Mouse (Mus musculus): ENCODE results near the gene Zbtb17. TPM values are rescaled to one million over a fixed set of nuclear protein-coding genes. Genes with fewer than 3 reads are reported as not detected.
A peak's percentile ranks its signal among the peaks of the same experiment; 100 is the strongest.

The Zbtb17 gene
- polyA plus RNA-seq, 1 experiment from 2014 or later = 8.5 TPM

DNA sequence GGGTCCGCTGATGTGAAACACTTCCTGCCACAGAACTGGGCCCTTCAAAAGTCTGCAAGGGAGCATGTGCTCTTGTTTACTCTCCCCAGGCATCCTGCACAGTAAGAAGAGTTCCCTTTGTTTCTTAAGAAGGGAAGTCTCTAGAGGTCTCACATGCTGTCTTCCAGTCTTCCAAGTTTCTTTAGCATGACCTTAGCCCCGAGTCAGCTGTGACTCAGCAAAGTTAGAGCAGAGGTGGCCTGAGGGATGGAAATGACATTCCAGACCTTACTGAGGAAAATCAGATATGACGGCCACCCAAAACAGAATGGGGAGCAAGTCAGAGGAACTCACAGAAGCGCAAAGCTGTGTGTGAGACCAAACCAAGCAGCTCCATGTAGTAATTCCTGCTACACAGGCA, 56.2 kb downstream of the Zbtb17 start:
- Histone ChIP-seq H3K27me3 (no peaks in the 10 kb centered on the region), H3K4me1 (replicated peaks) (peaks cover 2% of the 10 kb centered on the region; the same call in 1 of the 2 replicates), H3K36me3 (replicated peaks) (peaks cover 16% of the 10 kb centered on the region), H3K9me3 (replicated peaks) (no peaks in the 10 kb centered on the region), H3K4me3 (replicated peaks) (no peak overlapping the region), H3K27ac (replicated peaks) (no peak overlapping the region), H3K9ac (no peak overlapping the region), H3K4me2 (no peak overlapping the region)
- WGBS (ENCODE audit: insufficient replicate concordance) = 69% methylated on average over 4 of the region's 4 CpGs
- ATAC-seq (ENCODE audit: insufficient read depth) = no peak

DNA sequence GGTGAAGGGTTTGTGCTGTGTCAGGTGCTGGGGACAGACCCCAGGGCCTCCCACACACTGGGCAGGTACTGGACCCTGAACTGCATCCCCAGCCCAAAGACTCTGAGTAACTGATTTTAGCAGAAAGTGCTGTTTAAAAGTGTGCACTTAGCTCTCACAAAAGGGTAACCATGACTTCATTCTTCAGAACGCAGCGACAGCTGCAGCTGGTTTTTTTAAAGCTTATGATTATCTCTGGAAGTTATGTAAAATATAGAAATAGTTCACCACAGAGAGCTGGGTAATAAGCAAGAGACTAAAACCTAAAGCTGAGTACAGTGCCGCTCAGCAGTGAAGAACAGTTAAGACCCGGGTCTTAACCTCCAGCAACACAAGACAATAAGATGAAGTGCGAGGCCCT, 56.6 kb downstream of the Zbtb17 start:
- peaks cover 6% of the 10 kb centered on the region; the same call in 1 of the 2 replicates for H3K4me1 ChIP-seq (replicated peaks)
- no peak overlapping the region for H3K27ac ChIP-seq (replicated peaks)
- H3K4me2 ChIP-seq = no peak overlapping the region
- WGBS (ENCODE audit: insufficient replicate concordance) = 76% methylated on average over 5 of the region's 5 CpGs
- ATAC-seq (ENCODE audit: insufficient read depth) = no peak
- no peaks in the 10 kb centered on the region for H3K27me3 ChIP-seq
- no peaks in the 10 kb centered on the region for H3K9me3 ChIP-seq (replicated peaks)
- no peak overlapping the region for H3K4me3 ChIP-seq (replicated peaks)
- no peak overlapping the region for H3K9ac ChIP-seq
- H3K36me3 ChIP-seq (replicated peaks) = peaks cover 13% of the 10 kb centered on the region

DNA sequence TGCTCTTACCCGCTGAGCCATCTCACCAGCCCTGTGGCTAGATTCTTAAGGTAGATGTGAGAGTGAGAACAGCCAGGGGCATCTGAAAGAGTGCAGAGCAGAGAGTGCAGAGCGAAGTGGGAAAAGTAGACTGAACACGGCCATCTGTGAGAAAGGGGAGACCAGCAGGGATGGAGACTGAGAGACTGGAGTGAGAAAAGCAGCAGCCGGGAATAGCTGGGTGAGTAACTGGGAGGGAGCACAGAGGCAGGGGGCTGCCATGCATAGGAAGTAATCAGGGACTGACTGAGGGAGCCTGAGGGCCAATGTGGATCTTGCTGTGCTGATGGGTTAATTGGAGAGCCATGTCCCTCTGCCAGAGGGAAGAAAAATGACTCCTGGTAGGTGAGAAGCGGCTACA, 58.3 kb downstream of the Zbtb17 start:
- Histone ChIP-seq H3K27ac (replicated peaks) (no peak overlapping the region), H3K4me3 (replicated peaks) (no peak overlapping the region), H3K4me1 (replicated peaks) (peaks cover 20% of the 10 kb centered on the region), H3K4me2 (no peak overlapping the region), H3K9ac (no peak overlapping the region), H3K9me3 (replicated peaks) (no peaks in the 10 kb centered on the region), H3K36me3 (replicated peaks) (peaks cover 13% of the 10 kb centered on the region), H3K27me3 (no peaks in the 10 kb centered on the region)
- no peak for ATAC-seq (ENCODE audit: insufficient read depth)
- whole genome bisulfite sequencing (ENCODE audit: insufficient replicate concordance) = 88% methylated on average over 5 of the region's 5 CpGs

DNA sequence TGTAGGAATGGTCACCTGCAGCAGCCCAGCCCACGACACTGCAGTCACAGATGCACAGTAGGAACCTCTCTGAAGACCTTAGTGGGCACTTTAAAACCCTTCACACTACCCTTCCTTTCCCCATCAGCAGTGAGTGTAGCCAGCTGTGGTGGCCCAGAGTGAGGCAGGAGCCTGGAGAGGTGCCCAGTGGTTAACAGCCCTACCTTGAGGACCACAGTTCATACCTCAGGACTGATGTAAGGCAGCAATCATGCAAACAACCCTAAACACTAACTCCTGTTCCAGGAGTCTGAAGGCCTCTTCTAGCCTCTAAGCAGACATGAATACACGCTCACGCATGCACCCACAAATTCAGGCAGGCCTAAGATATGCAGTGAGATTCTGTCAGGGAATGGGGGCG, 60.0 kb downstream of the Zbtb17 start:
- WGBS (ENCODE audit: insufficient replicate concordance) = 89% methylated on average over 4 of the region's 4 CpGs
- Histone ChIP-seq H3K4me2 (no peak overlapping the region), H3K4me3 (replicated peaks) (no peak overlapping the region), H3K4me1 (replicated peaks) (peaks cover 22% of the 10 kb centered on the region), H3K27ac (replicated peaks) (no peak overlapping the region), H3K9ac (no peak overlapping the region), H3K36me3 (replicated peaks) (peaks cover 9% of the 10 kb centered on the region), H3K27me3 (no peaks in the 10 kb centered on the region), H3K9me3 (replicated peaks) (no peaks in the 10 kb centered on the region)
- ATAC-seq (ENCODE audit: insufficient read depth) = no peak

DNA sequence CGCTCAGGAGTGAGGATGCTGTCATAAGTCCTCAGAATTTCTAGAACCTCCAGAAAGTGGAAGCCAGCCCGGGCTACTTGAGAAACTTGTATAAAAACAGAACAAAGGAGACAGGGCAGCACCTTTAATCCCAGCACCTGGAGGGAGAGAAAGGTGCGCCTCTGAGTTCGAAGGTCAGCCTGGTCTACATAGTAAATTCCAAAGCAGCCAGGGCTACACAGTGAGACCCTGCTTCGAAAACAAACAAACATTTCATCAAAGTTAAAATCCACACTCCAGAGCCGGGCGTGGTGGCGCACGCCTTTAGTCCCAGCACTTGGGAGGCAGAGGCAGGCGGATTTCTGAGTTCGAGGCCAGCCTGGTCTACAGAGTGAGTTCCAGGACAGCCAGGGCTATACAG, 61.4 kb downstream of the Zbtb17 start:
- Histone ChIP-seq H3K9ac (no peak overlapping the region), H3K27me3 (no peaks in the 10 kb centered on the region), H3K36me3 (replicated peaks) (peaks cover 6% of the 10 kb centered on the region; the same call in 1 of the 2 replicates), H3K9me3 (replicated peaks) (no peaks in the 10 kb centered on the region), H3K4me3 (replicated peaks) (no peak overlapping the region), H3K4me2 (no peak overlapping the region), H3K4me1 (replicated peaks) (peaks cover 31% of the 10 kb centered on the region), H3K27ac (replicated peaks) (no peak overlapping the region)
- no peak for ATAC-seq (ENCODE audit: insufficient read depth)
- WGBS (ENCODE audit: insufficient replicate concordance) = 82% methylated on average over 11 of the region's 11 CpGs

DNA sequence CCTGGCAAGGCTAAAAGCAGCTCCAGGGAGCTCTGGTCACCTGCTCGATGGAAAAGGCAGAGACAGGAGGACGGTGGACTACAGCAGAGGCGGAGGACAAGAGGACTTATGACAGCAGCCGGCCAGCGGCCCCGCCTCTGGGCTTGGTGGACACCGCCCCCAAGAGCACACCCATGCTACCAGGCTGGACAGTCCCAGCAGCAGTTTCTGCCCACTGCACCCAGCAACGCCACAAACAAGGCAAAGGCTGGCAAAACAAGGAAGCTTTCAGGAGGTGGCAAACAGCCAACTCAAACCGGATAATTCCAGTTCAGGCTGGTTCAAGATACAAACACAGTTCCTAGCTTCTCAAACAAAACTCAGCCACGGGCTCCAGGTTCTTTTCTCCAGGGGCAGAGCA, 61.9 kb downstream of the Zbtb17 start:
- no peak overlapping the region for H3K27ac ChIP-seq (replicated peaks)
- H3K4me2 ChIP-seq = no peak overlapping the region
- 63% methylated on average over 10 of the region's 10 CpGs for WGBS (ENCODE audit: insufficient replicate concordance)
- H3K9ac ChIP-seq = no peak overlapping the region
- H3K9me3 ChIP-seq (replicated peaks) = no peaks in the 10 kb centered on the region
- peaks cover 36% of the 10 kb centered on the region for H3K4me1 ChIP-seq (replicated peaks)
- no peaks in the 10 kb centered on the region for H3K27me3 ChIP-seq
- peak; percentile 65 for ATAC-seq (ENCODE audit: insufficient read depth)
- peaks cover 6% of the 10 kb centered on the region; the same call in 1 of the 2 replicates for H3K36me3 ChIP-seq (replicated peaks)
- H3K4me3 ChIP-seq (replicated peaks) = no peak overlapping the region

DNA sequence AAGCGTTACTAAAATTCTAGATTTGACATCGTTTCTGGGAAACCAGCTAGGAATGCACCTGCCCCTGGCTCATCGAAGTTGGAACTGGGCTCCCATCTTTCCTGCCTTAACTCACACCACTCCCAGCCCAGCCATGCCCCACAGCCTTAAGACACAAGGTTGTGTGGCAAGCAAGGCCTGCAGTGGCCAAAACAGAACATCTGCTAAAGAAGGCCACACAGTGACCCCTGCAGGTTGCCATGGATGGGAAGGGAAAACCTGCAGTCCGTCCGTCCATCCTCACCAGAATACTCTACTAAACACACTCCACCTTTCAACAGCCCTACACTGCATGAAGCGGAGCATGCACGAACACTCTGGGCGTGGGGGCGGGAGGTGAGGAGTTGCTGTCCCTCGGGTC, 62.4 kb downstream of the Zbtb17 start:
- Histone ChIP-seq H3K27me3 (no peaks in the 10 kb centered on the region), H3K4me1 (replicated peaks) (peaks cover 42% of the 10 kb centered on the region), H3K4me3 (replicated peaks) (no peak overlapping the region), H3K9ac (no peak overlapping the region), H3K27ac (replicated peaks) (no peak overlapping the region), H3K9me3 (replicated peaks) (no peaks in the 10 kb centered on the region), H3K36me3 (replicated peaks) (peaks cover 6% of the 10 kb centered on the region; the same call in 1 of the 2 replicates), H3K4me2 (no peak overlapping the region)
- WGBS (ENCODE audit: insufficient replicate concordance) = 76% methylated on average over 10 of the region's 10 CpGs
- ATAC-seq (ENCODE audit: insufficient read depth) = no peak

DNA sequence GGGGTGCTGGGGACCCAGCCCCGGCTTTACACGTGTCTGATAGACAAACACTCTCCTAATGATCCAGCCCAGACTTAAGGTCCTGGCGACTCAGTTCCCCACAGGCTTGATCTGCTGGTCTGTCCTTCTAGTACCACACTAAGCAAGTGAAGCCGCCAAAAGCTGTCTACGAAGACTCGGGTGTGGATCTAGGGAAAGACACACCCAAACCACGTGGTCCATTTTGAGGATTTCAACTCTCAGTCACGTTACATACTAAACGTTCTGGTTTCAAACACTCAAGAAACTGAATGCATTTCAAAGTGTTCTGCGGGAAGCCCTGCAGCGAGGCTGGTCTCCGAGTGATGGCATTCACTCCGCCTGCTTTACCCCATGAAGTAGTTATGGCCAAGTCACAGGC, 66.0 kb downstream of the Zbtb17 start:
- no peak overlapping the region for H3K4me2 ChIP-seq
- H3K27me3 ChIP-seq = no peaks in the 10 kb centered on the region
- ATAC-seq (ENCODE audit: insufficient read depth) = no peak
- H3K4me1 ChIP-seq (replicated peaks) = peaks cover 61% of the 10 kb centered on the region
- no peaks in the 10 kb centered on the region for H3K9me3 ChIP-seq (replicated peaks)
- H3K36me3 ChIP-seq (replicated peaks) = peaks cover 21% of the 10 kb centered on the region
- 58% methylated on average over 13 of the region's 13 CpGs for WGBS (ENCODE audit: insufficient replicate concordance)
- no peak overlapping the region for H3K4me3 ChIP-seq (replicated peaks)
- no peak overlapping the region for H3K27ac ChIP-seq (replicated peaks)
- H3K9ac ChIP-seq = no peak overlapping the region

DNA sequence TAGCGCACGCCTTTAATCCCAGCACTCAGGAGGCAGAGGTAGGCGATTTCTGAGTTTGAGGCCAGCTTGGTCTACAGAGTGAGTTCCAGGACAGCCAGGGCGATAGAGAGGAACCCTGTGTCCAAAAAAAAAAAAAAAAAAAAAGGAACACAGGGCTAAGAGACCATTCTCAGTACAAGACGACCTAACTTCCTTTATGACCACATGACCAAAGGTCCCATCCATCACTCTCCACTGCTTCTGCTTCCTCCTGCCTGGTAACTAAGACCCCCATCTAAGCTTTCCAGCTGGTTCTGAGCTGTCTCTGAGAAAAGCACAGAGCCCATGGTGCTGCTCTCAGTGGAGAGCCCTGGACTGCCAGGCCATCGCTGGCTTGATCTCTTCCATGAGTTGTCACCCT, 67.7 kb downstream of the Zbtb17 start:
- H3K27ac ChIP-seq (replicated peaks) = no peak overlapping the region
- H3K4me3 ChIP-seq (replicated peaks) = no peak overlapping the region
- no peaks in the 10 kb centered on the region for H3K27me3 ChIP-seq
- no peak overlapping the region for H3K4me2 ChIP-seq
- ATAC-seq (ENCODE audit: insufficient read depth) = no peak
- H3K4me1 ChIP-seq (replicated peaks) = peaks cover 44% of the 10 kb centered on the region
- 55% methylated on average over 6 of the region's 6 CpGs for WGBS (ENCODE audit: insufficient replicate concordance)
- no peaks in the 10 kb centered on the region for H3K9me3 ChIP-seq (replicated peaks)
- H3K9ac ChIP-seq = no peak overlapping the region
- H3K36me3 ChIP-seq (replicated peaks) = peaks cover 37% of the 10 kb centered on the region

DNA sequence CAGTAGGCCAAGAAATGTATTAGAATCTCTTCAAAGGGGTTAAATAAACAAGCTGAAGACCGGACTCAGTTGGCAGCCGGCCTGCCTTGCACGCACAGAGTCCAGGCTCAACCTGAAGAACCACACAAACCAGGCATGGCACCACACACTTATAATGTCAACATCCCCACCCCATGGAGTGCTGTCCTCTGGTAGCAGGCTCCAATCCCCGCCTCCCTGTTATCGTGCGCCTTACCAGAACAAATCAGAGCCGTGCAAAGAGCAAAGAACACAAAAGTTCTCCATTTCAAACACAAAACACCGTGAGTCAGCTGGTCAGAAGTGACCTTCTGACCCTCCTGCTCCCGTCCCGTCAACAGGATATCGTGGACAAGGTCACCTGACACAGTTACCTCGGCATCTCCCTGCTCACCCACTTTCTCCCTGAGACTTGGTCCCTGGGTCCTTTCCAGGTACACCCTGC, 69.8 kb downstream of the Zbtb17 start:
- Histone ChIP-seq H3K9ac (no peak overlapping the region), H3K27ac (replicated peaks) (peak overlapping the region; percentile 56), H3K4me1 (replicated peaks) (peaks cover 39% of the 10 kb centered on the region), H3K36me3 (replicated peaks) (peaks cover 56% of the 10 kb centered on the region), H3K9me3 (replicated peaks) (no peaks in the 10 kb centered on the region), H3K4me3 (replicated peaks) (no peak overlapping the region), H3K4me2 (no peak overlapping the region), H3K27me3 (no peaks in the 10 kb centered on the region)
- 60% methylated on average over 12 of the region's 12 CpGs for WGBS (ENCODE audit: insufficient replicate concordance)
- peak; percentile 75 for ATAC-seq (ENCODE audit: insufficient read depth)
